ENCODE assay signal across 13 mouse cellular contexts in genomic region chr5:69835162-69835561, GRCm38 (mm10).
"Had no signal": no experiment of that assay in that cellular context is flagged by ENCODE, and none has a peak within 500 bp of the region (broad histone marks: within the 10 kb centered on the region; RNA-seq: fewer than 3 reads in every experiment).

No protein-coding gene starts in this region.

- H3K4me2 ChIP-seq: intestine, embryonic 15.5 days; kidney, embryonic 15.5 days; liver, embryonic 13.5 days; neural tube, embryonic 13.5 days had no signal

- H3K4me1 ChIP-seq: intestine, embryonic 15.5 days; liver, embryonic 13.5 days; neural tube, embryonic 13.5 days had no signal

- H3K27me3 ChIP-seq: intestine, embryonic 15.5 days; kidney, embryonic 15.5 days; liver, embryonic 13.5 days; neural tube, embryonic 13.5 days had no signal

- H3K27ac ChIP-seq: intestine, embryonic 15.5 days; kidney, embryonic 15.5 days; liver, embryonic 13.5 days; neural tube, embryonic 13.5 days had no signal

- H3K9ac ChIP-seq: intestine, embryonic 15.5 days; kidney, embryonic 15.5 days; liver, embryonic 13.5 days; neural tube, embryonic 13.5 days had no signal

- DNase-seq: kidney, adult 11 months; kidney, adult 8-10 months; kidney, postnatal 10 days; kidney, postnatal 4 days; liver, embryonic 13.5 days; lung, adult 2 months; lung, postnatal 14 days; lung, postnatal 4 days; thymus, adult 18-20 months; thymus, postnatal 36 days had no signal

- H3K4me3 ChIP-seq: intestine, embryonic 15.5 days; kidney, embryonic 15.5 days; liver, embryonic 13.5 days; neural tube, embryonic 13.5 days had no signal

- ATAC-seq: intestine, embryonic 15.5 days had no signal

- H3K9me3 ChIP-seq: intestine, embryonic 15.5 days; kidney, embryonic 15.5 days; neural tube, embryonic 13.5 days had no signal

- H3K36me3 ChIP-seq: intestine, embryonic 15.5 days; kidney, embryonic 15.5 days; liver, embryonic 13.5 days; neural tube, embryonic 13.5 days had no signal
